Mouse (Mus musculus) myocyte (in vitro differentiated cells): ENCODE measurements around the gene Gm20388. TPM values are rescaled to one million over a fixed set of nuclear protein-coding genes. Genes with fewer than 3 reads are reported as not detected.
A peak's percentile ranks its signal among the peaks of the same experiment; 100 is the strongest.

Experiments used
- H3K27me3 ChIP-seq: one replicate; pipeline ENCODE4 v1.6.1; 2011; ENCODE audit not compliant: control insufficient read depth, insufficient read depth, insufficient read length
- H3K36me3 ChIP-seq: one replicate; pipeline ENCODE4 v1.6.1; 2011; ENCODE audit not compliant: control insufficient read depth, insufficient read depth
- H3K4me2 ChIP-seq: one replicate; pipeline ENCODE4 v1.6.1; 2011; ENCODE audit warnings: low read depth, control low read depth
- H3K4me3 ChIP-seq: one replicate; pipeline ENCODE4 v1.5.1; 2011; ENCODE audit warnings: mild to moderate bottlenecking, control low read depth, moderate library complexity
- H3K79me2 ChIP-seq: one replicate; pipeline ENCODE4 v1.6.1; 2011; ENCODE audit not compliant: control insufficient read depth, insufficient read depth
- H3ac ChIP-seq: one replicate; pipeline ENCODE4 v1.6.1; 2011; ENCODE audit not compliant: control insufficient read depth, insufficient read length
- CEBPB ChIP-seq: IDR thresholded peaks from 2 replicates; pipeline ENCODE4 v1.6.1; 2011; ENCODE audit warnings: mild to moderate bottlenecking, moderate library complexity; ENCODE audit not compliant: poor library complexity, insufficient read depth, severe bottlenecking
- E2F4 ChIP-seq: IDR thresholded peaks from one replicate; pipeline ENCODE4 v1.6.1; 2011; ENCODE audit warnings: mild to moderate bottlenecking, control low read depth, moderate library complexity; ENCODE audit not compliant: insufficient read depth
- MAX ChIP-seq: IDR thresholded peaks from one replicate; pipeline ENCODE4 v1.6.1; 2011; ENCODE audit warnings: low read depth, mild to moderate bottlenecking, control low read depth
- MYOD1 ChIP-seq, 3 experiments: IDR thresholded peaks; one replicate each; pipeline ENCODE4 v1.6.1; 2011; ENCODE audit warnings: control low read depth in 2 of 3, low read depth in 2 of 3, mild to moderate bottlenecking in 2 of 3, moderate library complexity in 1 of 3; ENCODE audit not compliant: insufficient read length in 2 of 3, control insufficient read depth in 1 of 3
- MYOG ChIP-seq, 3 experiments: IDR thresholded peaks; one replicate each; pipeline ENCODE4 v1.6.1; 2011; ENCODE audit warnings: control low read depth in 2 of 3, low read depth in 2 of 3, mild to moderate bottlenecking in 2 of 3; ENCODE audit not compliant: insufficient read length in 2 of 3, control insufficient read depth in 1 of 3, insufficient read depth in 1 of 3
- POLR2A ChIP-seq: IDR thresholded peaks from one replicate; pipeline ENCODE4 v1.6.1; 2011; ENCODE audit warnings: low read depth, mild to moderate bottlenecking, control low read depth, moderate library complexity; ENCODE audit not compliant: insufficient read length
- POLR2AphosphoS2 ChIP-seq: IDR thresholded peaks from one replicate; pipeline ENCODE4 v1.6.1; 2011; ENCODE audit warnings: low read depth, control low read depth; ENCODE audit not compliant: insufficient read length
- REST ChIP-seq: IDR thresholded peaks from one replicate; pipeline ENCODE4 v1.6.1; 2011; ENCODE audit warnings: mild to moderate bottlenecking, control low read depth, moderate library complexity; ENCODE audit not compliant: insufficient read depth, insufficient read length
- SRF ChIP-seq: IDR thresholded peaks from one replicate; pipeline ENCODE4 v1.6.1; 2011; ENCODE audit warnings: low read depth; ENCODE audit not compliant: control insufficient read depth, insufficient read length
- TCF12 ChIP-seq: IDR thresholded peaks from one replicate; pipeline ENCODE4 v1.6.1; 2011; ENCODE audit warnings: mild to moderate bottlenecking, control low read depth; ENCODE audit not compliant: poor library complexity, insufficient read depth, severe bottlenecking
- TCF3 ChIP-seq: IDR thresholded peaks from one replicate; pipeline ENCODE4 v1.6.1; 2011; ENCODE audit warnings: low read depth, control low read depth; ENCODE audit not compliant: insufficient read length
- USF1 ChIP-seq: IDR thresholded peaks from one replicate; pipeline ENCODE4 v1.6.1; 2011; ENCODE audit warnings: low read depth, mild to moderate bottlenecking, control low read depth, moderate library complexity
- polyA plus RNA-seq: library from polyadenylated mRNA; unstranded; fragments of >200 nt; fragmentation: generic; extraction: Trizol; gene quantifications from one replicate; pipeline ENCODE4 v1.2.1, GENCODE M21; 2012; ENCODE audit warnings: missing spikeins

Gene Gm20388
- polyA plus RNA-seq, 1 experiment, result 15.3 TPM

- no peak for TF ChIP-seq POLR2AphosphoS2
- TF ChIP-seq USF1, result no peak
- no peak for TF ChIP-seq MYOG (IDR thresholded peaks at IDR 0.05; ENCODE audit: control insufficient read depth in 1 of 3, insufficient read depth in 1 of 3, insufficient read length in 2 of 3, low read depth in 2 of 3)
- TF ChIP-seq POLR2A, result no peak
- no peak for TF ChIP-seq TCF3
- no peak for TF ChIP-seq TCF12
- Histone ChIP-seq H3K36me3 (no peaks in the 10 kb centered on the region), H3K4me3 (no peak overlapping the region), H3K79me2 (no peaks in the 10 kb centered on the region), H3ac (no peak overlapping the region), H3K4me2 (no peak overlapping the region), H3K27me3 (peaks cover 5% of the 10 kb centered on the region)
These were observed 266.0 kb downstream of the Gm20388 start for GRCm38 (mm10) chr8:120176605-120177004.

GRCm38 (mm10) chr8:120177318-120178123 is 266.9 kb downstream of the Gm20388 start, which contains the start of gene Fam92b:
Gene Fam92b (minus strand): TSS chr8:120177466.
- no peak within 1 kb of the TSS for H3K4me3 ChIP-seq
- no peaks in the 10 kb centered on the region for H3K36me3 ChIP-seq
- no peak within 1 kb of the TSS for H3ac ChIP-seq
- no peaks in the 10 kb centered on the region for H3K79me2 ChIP-seq
- peaks cover 5% of the 10 kb centered on the region for H3K27me3 ChIP-seq
- H3K4me2 ChIP-seq, result peak within 1 kb of the TSS; percentile 2
- no peak for TF ChIP-seq POLR2A
- TF ChIP-seq MYOD1 (IDR thresholded peaks at IDR 0.05; ENCODE audit: control insufficient read depth in 1 of 3, insufficient read length in 2 of 3, low read depth in 2 of 3), result no peak

GRCm38 (mm10) chr8:120178124-120178514 is 267.5 kb downstream of the Gm20388 start:
- TF ChIP-seq POLR2AphosphoS2, result no peak
- TF ChIP-seq TCF12, result no peak
- TF ChIP-seq MAX, result no peak
- TF ChIP-seq POLR2A, result no peak
- TF ChIP-seq MYOG (IDR thresholded peaks at IDR 0.05; ENCODE audit: control insufficient read depth in 1 of 3, insufficient read depth in 1 of 3, insufficient read length in 2 of 3, low read depth in 2 of 3), result no peak
- no peak for TF ChIP-seq TCF3
- TF ChIP-seq MYOD1 (IDR thresholded peaks at IDR 0.05; ENCODE audit: control insufficient read depth in 1 of 3, insufficient read length in 2 of 3, low read depth in 2 of 3), result no peak
- no peak for TF ChIP-seq REST
- no peak for TF ChIP-seq USF1
- TF ChIP-seq CEBPB, result no peak
- no peak for TF ChIP-seq E2F4
- TF ChIP-seq SRF, result no peak
- H3ac ChIP-seq, result no peak overlapping the region
- H3K27me3 ChIP-seq, result peaks cover 5% of the 10 kb centered on the region
- H3K36me3 ChIP-seq, result no peaks in the 10 kb centered on the region
- H3K4me2 ChIP-seq, result no peak overlapping the region
- no peaks in the 10 kb centered on the region for H3K79me2 ChIP-seq
- H3K4me3 ChIP-seq, result no peak overlapping the region

- Histone ChIP-seq H3K4me3 (no peak overlapping the region), H3K79me2 (no peaks in the 10 kb centered on the region), H3K27me3 (peaks cover 4% of the 10 kb centered on the region), H3K36me3 (no peaks in the 10 kb centered on the region), H3ac (no peak overlapping the region), H3K4me2 (peak overlapping the region; percentile 63)
- TF ChIP-seq TCF12 (no peak), MYOG (IDR thresholded peaks at IDR 0.05; ENCODE audit: control insufficient read depth in 1 of 3, insufficient read depth in 1 of 3, insufficient read length in 2 of 3, low read depth in 2 of 3) (no peak), SRF (no peak), USF1 (no peak), POLR2A (no peak), TCF3 (no peak), REST (no peak), POLR2AphosphoS2 (no peak), CEBPB (no peak), MYOD1 (IDR thresholded peaks at IDR 0.05; ENCODE audit: control insufficient read depth in 1 of 3, insufficient read length in 2 of 3, low read depth in 2 of 3) (no peak), MAX (no peak)
These were observed 268.4 kb downstream of the Gm20388 start for GRCm38 (mm10) chr8:120179027-120179431.

GRCm38 (mm10) chr8:120180445-120180970 is 269.9 kb downstream of the Gm20388 start:
- Histone ChIP-seq H3K36me3 (no peaks in the 10 kb centered on the region), H3K4me3 (no peak overlapping the region), H3K4me2 (no peak overlapping the region), H3K79me2 (no peaks in the 10 kb centered on the region), H3ac (no peak overlapping the region), H3K27me3 (no peaks in the 10 kb centered on the region)
- TF ChIP-seq REST (no peak), SRF (no peak), CEBPB (no peak), MAX (no peak), TCF12 (no peak), POLR2AphosphoS2 (no peak), E2F4 (no peak), TCF3 (no peak), POLR2A (no peak), MYOG (IDR thresholded peaks at IDR 0.05; ENCODE audit: control insufficient read depth in 1 of 3, insufficient read depth in 1 of 3, insufficient read length in 2 of 3, low read depth in 2 of 3) (no peak), USF1 (no peak), MYOD1 (IDR thresholded peaks at IDR 0.05; ENCODE audit: control insufficient read depth in 1 of 3, insufficient read length in 2 of 3, low read depth in 2 of 3) (no peak)
